10 mouse cellular contexts compared by ENCODE assay signal in the genomic region with DNA sequence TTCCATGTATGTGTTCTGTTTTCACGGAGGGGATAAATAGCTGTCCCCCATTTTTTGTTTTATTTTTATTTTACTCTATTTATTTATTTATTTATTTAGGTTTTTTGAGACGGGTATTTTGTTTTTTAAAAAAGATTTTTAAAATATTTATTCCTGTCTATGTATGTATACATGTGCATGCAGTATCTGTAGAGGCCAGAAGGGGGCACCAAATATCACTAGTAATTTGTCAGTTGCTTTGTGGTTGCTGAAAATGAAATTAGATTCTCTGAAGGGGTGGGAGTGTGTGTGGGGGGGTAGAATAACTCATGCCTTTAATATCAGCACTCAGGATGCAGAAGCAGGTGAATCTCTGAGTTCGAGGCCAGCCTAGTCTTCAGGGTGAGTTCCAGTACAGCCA. TPM values are rescaled to one million over a fixed set of nuclear protein-coding genes. Genes with fewer than 3 reads are reported as not detected.
A peak's percentile ranks its signal among the peaks of the same experiment; 100 is the strongest.
DNase-seq lines count a peak whose midpoint lies in the region; ATAC-seq and TF ChIP-seq lines count a peak whose summit lies in the region.
"Had no signal": no experiment of that assay in that cellular context is flagged by ENCODE, and none has a peak within 500 bp of the region (broad histone marks: within the 10 kb centered on the region; RNA-seq: fewer than 3 reads in every experiment).

No protein-coding gene starts in this region.

- H3K9me3 ChIP-seq in hindbrain, embryonic 14.5 days (ENCODE audit: control insufficient read depth, low read length): no peaks in the 10 kb centered on the region
- no peaks in the 10 kb centered on the region for H3K9me3 ChIP-seq in hindbrain, embryonic 13.5 days
- no peaks in the 10 kb centered on the region for H3K9me3 ChIP-seq in MEL (replicated peaks; ENCODE audit: insufficient read depth, low read length)
- no peaks in the 10 kb centered on the region for H3K9me3 ChIP-seq in liver, embryonic 14.5 days (ENCODE audit: control insufficient read depth, low read length)
- H3K9me3 ChIP-seq: embryonic facial prominence, embryonic 15.5 days; limb, embryonic 13.5 days had no signal

- peak; percentile 18 to 71 (median 39); a peak in 3 of 6 replicates for TF ChIP-seq CTCF in MEL (IDR thresholded peaks at IDR 0.05 in 2 of 3, conservative IDR thresholded peaks at IDR 0.05 in 1 of 3; ENCODE audit: control insufficient read depth in 1 of 3, insufficient read depth in 1 of 3, low read depth in 2 of 3, low read length in 3 of 3, poor library complexity in 1 of 3, severe bottlenecking in 1 of 3)
- TF ChIP-seq CTCF in liver, embryonic 14.5 days (IDR thresholded peaks at IDR 0.05; ENCODE audit: low read depth): peak; percentile 69

- no peak overlapping the region for H3K9ac ChIP-seq in hindbrain, embryonic 14.5 days
- no peak overlapping the region for H3K9ac ChIP-seq in hindbrain, embryonic 13.5 days
- peak overlapping the region; percentile 31 for H3K9ac ChIP-seq in MEL (ENCODE audit: control insufficient read depth, low read depth, low read length, poor library complexity, severe bottlenecking)
- no peak overlapping the region for H3K9ac ChIP-seq in liver, embryonic 14.5 days (replicated peaks)
- H3K9ac ChIP-seq: embryonic facial prominence, embryonic 15.5 days; limb, embryonic 13.5 days had no signal

- no peaks in the 10 kb centered on the region for H3K27me3 ChIP-seq in hindbrain, embryonic 14.5 days (ENCODE audit: control insufficient read depth, insufficient read depth, low read length)
- peaks cover 16% of the 10 kb centered on the region for H3K27me3 ChIP-seq in hindbrain, embryonic 13.5 days
- H3K27me3 ChIP-seq in MEL (ENCODE audit: control insufficient read depth in 1 of 2, insufficient read depth in 2 of 2, low read length in 2 of 2): no peaks in the 10 kb centered on the region
- H3K27me3 ChIP-seq in liver, embryonic 14.5 days (ENCODE audit: control insufficient read depth, insufficient read depth, low read length): peaks cover 2% of the 10 kb centered on the region; the same call in 1 of the 2 replicates
- H3K27me3 ChIP-seq: embryonic facial prominence, embryonic 15.5 days; limb, embryonic 13.5 days had no signal

- DNase-seq in hindbrain, embryonic 14.5 days (ENCODE audit: low spot score): peak; percentile 60
- peak; percentile 88 for DNase-seq in 416B (ENCODE audit: low read depth)
- DNase-seq in MEL (ENCODE audit: low read depth, low spot score): peak; percentile 93
- DNase-seq in embryo, embryonic 10.5 days (ENCODE audit: low spot score): peak; percentile 79
- peak; percentile 48 to 61 (median 49) for DNase-seq in liver, embryonic 14.5 days (ENCODE audit: low read depth in 3 of 3, low spot score in 3 of 3)
- peak; percentile 43 to 68 for DNase-seq in spleen, postnatal 36 days (ENCODE audit: low spot score in 2 of 2)
- no peak for DNase-seq in urinary bladder, adult 2 months (ENCODE audit: low spot score)

- no peak for TF ChIP-seq EP300 in MEL (IDR thresholded peaks at IDR 0.05; ENCODE audit: low read depth in 1 of 2, low read length in 2 of 2)
- no peak for TF ChIP-seq EP300 in liver, embryonic 14.5 days (IDR thresholded peaks at IDR 0.05; ENCODE audit: low read depth)

- no peaks in the 10 kb centered on the region for H3K36me3 ChIP-seq in hindbrain, embryonic 14.5 days (replicated peaks; ENCODE audit: control insufficient read depth, insufficient read depth)
- no peaks in the 10 kb centered on the region for H3K36me3 ChIP-seq in hindbrain, embryonic 13.5 days
- H3K36me3 ChIP-seq in MEL (ENCODE audit: control insufficient read depth in 1 of 2, insufficient read depth in 2 of 2, low read length in 2 of 2): peaks cover 0 to 2% of the 10 kb centered on the region in 2 experiments; a peak in 2 of 4 replicates
- no peaks in the 10 kb centered on the region for H3K36me3 ChIP-seq in liver, embryonic 14.5 days (replicated peaks; ENCODE audit: control insufficient read depth, insufficient read depth, low read depth)
- H3K36me3 ChIP-seq: embryonic facial prominence, embryonic 15.5 days; limb, embryonic 13.5 days had no signal

- no peak for TF ChIP-seq POLR2A in MEL (IDR thresholded peaks at IDR 0.05; ENCODE audit: control insufficient read depth in 1 of 2, insufficient read depth in 1 of 2, low read depth in 1 of 2, low read length in 2 of 2, poor library complexity in 1 of 2)

- no peak overlapping the region for H3K4me2 ChIP-seq in hindbrain, embryonic 14.5 days (replicated peaks)
- H3K4me2 ChIP-seq in hindbrain, embryonic 13.5 days: no peak overlapping the region
- no peak overlapping the region for H3K4me2 ChIP-seq in liver, embryonic 14.5 days (ENCODE audit: low read depth)
- H3K4me2 ChIP-seq: embryonic facial prominence, embryonic 15.5 days; limb, embryonic 13.5 days had no signal

- H3K4me3 ChIP-seq in hindbrain, embryonic 14.5 days (replicated peaks; ENCODE audit: low read length): no peak overlapping the region
- no peak overlapping the region for H3K4me3 ChIP-seq in hindbrain, embryonic 13.5 days
- H3K4me3 ChIP-seq in MEL (ENCODE audit: control insufficient read depth in 1 of 2, insufficient read depth in 1 of 2, low read depth in 2 of 2, low read length in 2 of 2): peak overlapping the region; percentile 30 to 44; a peak in 3 of 4 replicates
- H3K4me3 ChIP-seq in liver, embryonic 14.5 days (ENCODE audit: insufficient read depth in 1 of 2, low read depth in 2 of 2, low read length in 2 of 2): no peak overlapping the region
- H3K4me3 ChIP-seq: embryonic facial prominence, embryonic 15.5 days; limb, embryonic 13.5 days had no signal

- H3K79me2 ChIP-seq in MEL (ENCODE audit: control insufficient read depth, insufficient read depth, low read length, poor library complexity): no peaks in the 10 kb centered on the region; the same call in 1 of the 2 replicates

- peak; percentile 66 for TF ChIP-seq RAD21 in MEL (IDR thresholded peaks at IDR 0.05; ENCODE audit: low read depth, low read length)

- H3K4me1 ChIP-seq in hindbrain, embryonic 14.5 days (replicated peaks; ENCODE audit: control insufficient read depth, insufficient read depth, low read length): 0 out of 2 replicates have a peak, but pooled peaks cover 12% of the 10 kb centered on the region
- peaks cover 23% of the 10 kb centered on the region for H3K4me1 ChIP-seq in hindbrain, embryonic 13.5 days (replicated peaks)
- H3K4me1 ChIP-seq in MEL (ENCODE audit: control insufficient read depth in 1 of 2, insufficient read depth in 2 of 2, low read length in 2 of 2): peaks cover 0 to 24% of the 10 kb centered on the region in 2 experiments; a peak in 3 of 4 replicates
- peaks cover 8 to 13% of the 10 kb centered on the region in 2 experiments for H3K4me1 ChIP-seq in liver, embryonic 14.5 days (replicated peaks; ENCODE audit: control insufficient read depth in 2 of 2, insufficient read depth in 2 of 2, low read length in 1 of 2)

- no peak overlapping the region for H3K27ac ChIP-seq in hindbrain, embryonic 14.5 days
- H3K27ac ChIP-seq in hindbrain, embryonic 13.5 days: no peak overlapping the region
- 0 out of 2 replicates have a peak overlapping the region, but pooled peaks have one; percentile 18 for H3K27ac ChIP-seq in MEL (ENCODE audit: control insufficient read depth, low read depth, low read length)
- H3K27ac ChIP-seq in liver, embryonic 14.5 days: no peak overlapping the region
- H3K27ac ChIP-seq: embryonic facial prominence, embryonic 15.5 days; limb, embryonic 13.5 days had no signal

- no peak for ATAC-seq in hindbrain, embryonic 14.5 days (ENCODE audit: low FRiP score)
- no peak for ATAC-seq in hindbrain, embryonic 13.5 days (ENCODE audit: low FRiP score)
- ATAC-seq in liver, embryonic 14.5 days (ENCODE audit: insufficient read depth): no peak

- WGBS in hindbrain, embryonic 14.5 days: 29% methylated on average over 3 of the region's 3 CpGs
- WGBS in hindbrain, embryonic 13.5 days: 30% methylated on average over 3 of the region's 3 CpGs
- WGBS in liver, embryonic 14.5 days (ENCODE audit: insufficient replicate concordance): 19% methylated on average over 3 of the region's 3 CpGs

RNA-seq across cellular contexts. Expression of gene Slc25a35, which starts 2.1 kb away (rescaled TPM):
- 2.0 and 2.3 TPM in 2 replicates for polyA plus RNA-seq in hindbrain, embryonic 14.5 days (2014; fragmentation: Nextera tagmentation; extraction: Ambion mirVana)
- polyA plus RNA-seq in hindbrain, embryonic 13.5 days (2015; fragmentation: Nextera tagmentation; extraction: Ambion mirVana): 1.5 TPM in 2 replicates
- total RNA-seq in MEL (2012; rRNA removed): 3.3 and 4.9 TPM in 2 replicates
- polyA plus RNA-seq in MEL (2012; ENCODE audit: insufficient read depth in 1 of 2, insufficient read length in 2 of 2, low read depth in 1 of 2, low replicate concordance in 2 of 2, missing spikeins in 1 of 2): 1 to 10 TPM in 1 of 2 experiments, not detected in 1; 3.3 TPM
- 0.58 and 0.59 TPM in 2 replicates for polyA plus RNA-seq in liver, embryonic 14.5 days (2012; rRNA removed)
- 0.13 and 0.51 TPM in 2 replicates for polyA plus RNA-seq in liver, embryonic 14.5 days (2014; fragmentation: Nextera tagmentation; extraction: Ambion mirVana)
- polyA plus RNA-seq in urinary bladder, adult 2 months (2012; rRNA removed): 27.3 and 32.4 TPM in 2 replicates

RNA-seq across cellular contexts. Expression of gene Arhgef15, which starts 8.6 kb away (rescaled TPM):
- 20.1 and 23.4 TPM in 2 replicates for polyA plus RNA-seq in hindbrain, embryonic 14.5 days (2014; fragmentation: Nextera tagmentation; extraction: Ambion mirVana)
- polyA plus RNA-seq in hindbrain, embryonic 13.5 days (2015; fragmentation: Nextera tagmentation; extraction: Ambion mirVana): 14.3 and 16.2 TPM in 2 replicates
- total RNA-seq in MEL (2012; rRNA removed): 0.23 TPM in 1 of 2 replicates, not detected in the other
- under 1 TPM in 1 of 2 experiments, not detected in 1; 0.74 TPM for polyA plus RNA-seq in MEL (2012; ENCODE audit: insufficient read depth in 1 of 2, insufficient read length in 2 of 2, low read depth in 1 of 2, low replicate concordance in 2 of 2, missing spikeins in 1 of 2)
- polyA plus RNA-seq in liver, embryonic 14.5 days (2012; rRNA removed): 1.4 and 3.5 TPM in 2 replicates
- 0.89 and 1.2 TPM in 2 replicates for polyA plus RNA-seq in liver, embryonic 14.5 days (2014; fragmentation: Nextera tagmentation; extraction: Ambion mirVana)
- 7.9 and 10.6 TPM in 2 replicates for polyA plus RNA-seq in urinary bladder, adult 2 months (2012; rRNA removed)

RNA-seq across cellular contexts. Expression of gene Rangrf, which starts 9.1 kb away (rescaled TPM):
- polyA plus RNA-seq in hindbrain, embryonic 14.5 days (2014; fragmentation: Nextera tagmentation; extraction: Ambion mirVana): 26.2 and 32.3 TPM in 2 replicates
- 24.7 and 26.7 TPM in 2 replicates for polyA plus RNA-seq in hindbrain, embryonic 13.5 days (2015; fragmentation: Nextera tagmentation; extraction: Ambion mirVana)
- 182 and 207 TPM in 2 replicates for total RNA-seq in MEL (2012; rRNA removed)
- 100 to 1,000 TPM in 1 of 2 experiments, not detected in 1; 159 TPM for polyA plus RNA-seq in MEL (2012; ENCODE audit: insufficient read depth in 1 of 2, insufficient read length in 2 of 2, low read depth in 1 of 2, low replicate concordance in 2 of 2, missing spikeins in 1 of 2)
- polyA plus RNA-seq in liver, embryonic 14.5 days (2012; rRNA removed): 20.5 and 23.0 TPM in 2 replicates
- 29.2 and 31.2 TPM in 2 replicates for polyA plus RNA-seq in liver, embryonic 14.5 days (2014; fragmentation: Nextera tagmentation; extraction: Ambion mirVana)
- polyA plus RNA-seq in urinary bladder, adult 2 months (2012; rRNA removed): 31.8 and 39.0 TPM in 2 replicates

RNA-seq across cellular contexts. Expression of gene Odf4, which starts 39.0 kb away (rescaled TPM):
- 0.52 and 0.56 TPM in 2 replicates for polyA plus RNA-seq in hindbrain, embryonic 14.5 days (2014; fragmentation: Nextera tagmentation; extraction: Ambion mirVana)
- polyA plus RNA-seq in hindbrain, embryonic 13.5 days (2015; fragmentation: Nextera tagmentation; extraction: Ambion mirVana): 0.60 and 0.84 TPM in 2 replicates
- not detected in 2 replicates for total RNA-seq in MEL (2012; rRNA removed)
- polyA plus RNA-seq in MEL (2012; ENCODE audit: insufficient read depth in 1 of 2, insufficient read length in 2 of 2, low read depth in 1 of 2, low replicate concordance in 2 of 2, missing spikeins in 1 of 2): not detected
- not detected in 2 replicates for polyA plus RNA-seq in liver, embryonic 14.5 days (2012; rRNA removed)
- not detected in 2 replicates for polyA plus RNA-seq in liver, embryonic 14.5 days (2014; fragmentation: Nextera tagmentation; extraction: Ambion mirVana)
- not detected in 2 replicates for polyA plus RNA-seq in urinary bladder, adult 2 months (2012; rRNA removed)
- polyA plus RNA-seq: embryonic facial prominence, embryonic 15.5 days; limb, embryonic 13.5 days had no signal

RNA-seq across cellular contexts. Expression of gene Pfas, which starts 42.4 kb away (rescaled TPM):
- polyA plus RNA-seq in hindbrain, embryonic 14.5 days (2014; fragmentation: Nextera tagmentation; extraction: Ambion mirVana): 12.7 and 15.3 TPM in 2 replicates
- polyA plus RNA-seq in hindbrain, embryonic 13.5 days (2015; fragmentation: Nextera tagmentation; extraction: Ambion mirVana): 19.1 and 20.4 TPM in 2 replicates
- total RNA-seq in MEL (2012; rRNA removed): 124 and 130 TPM in 2 replicates
- 100 to 1,000 TPM in 1 of 2 experiments, 10 to 100 TPM in 1; 63.5 to 149 TPM for polyA plus RNA-seq in MEL (2012; ENCODE audit: insufficient read depth in 1 of 2, insufficient read length in 2 of 2, low read depth in 1 of 2, low replicate concordance in 2 of 2, missing spikeins in 1 of 2)
- 11.0 and 11.4 TPM in 2 replicates for polyA plus RNA-seq in liver, embryonic 14.5 days (2012; rRNA removed)
- 15.1 and 17.2 TPM in 2 replicates for polyA plus RNA-seq in liver, embryonic 14.5 days (2014; fragmentation: Nextera tagmentation; extraction: Ambion mirVana)
- 9.3 and 11.1 TPM in 2 replicates for polyA plus RNA-seq in urinary bladder, adult 2 months (2012; rRNA removed)

Comparison
In these comparisons a context has a peak if more than half of its experiments do, and no peak if none do; other contexts are left out.
1. H3K4me3 ChIP-seq: peak in MEL (2 of 2); none in hindbrain, embryonic 14.5 days (single experiment), hindbrain, embryonic 13.5 days (single experiment) and liver, embryonic 14.5 days (0 of 2).